Mouse (Mus musculus): ENCODE measurements at regions not wholly inside any gene's neighbourhood (a gene's known extent, or its start where the extent isn't known, plus 50 kb on each side); places are given as distances from the start of the nearest gene placed in this dataset.
"Not testable (repeated sequence)": the region's sequence is repeated elsewhere in the genome, so short reads cannot be mapped to it uniquely, and the experiment has no call there.

- no peak for DNase-seq
Observed at GRCm38 (mm10) chr8:42442786-42443185, 698.5 kb downstream of the Triml1 start.

- DNase-seq = no peak
Observed at GRCm38 (mm10) chr8:42402632-42403031, 738.7 kb downstream of the Triml1 start.

- no peak for DNase-seq
Observed at GRCm38 (mm10) chr8:42396886-42397285, 744.4 kb downstream of the Triml1 start.

GRCm38 (mm10) chr8:42388816-42389215 lies 752.5 kb downstream of the Triml1 start:
- DNase-seq = no peak

- no peak for DNase-seq
Observed at GRCm38 (mm10) chr8:42348073-42348603, 793.1 kb downstream of the Triml1 start.

- no peak for DNase-seq
Observed at GRCm38 (mm10) chr8:42334708-42335107, 806.6 kb downstream of the Triml1 start.

- no peak for DNase-seq
Observed at GRCm38 (mm10) chr8:42324663-42325062, 816.6 kb downstream of the Triml1 start.

GRCm38 (mm10) chr8:42322862-42323261 lies 818.4 kb downstream of the Triml1 start:
- DNase-seq = no peak

GRCm38 (mm10) chr8:42311060-42311459 lies 830.2 kb downstream of the Triml1 start:
- no peak for DNase-seq

- no peak for DNase-seq
Observed at GRCm38 (mm10) chr8:42291392-42291791, 849.9 kb downstream of the Triml1 start.

- no peak for DNase-seq
Observed at GRCm38 (mm10) chr8:42282011-42282410, 859.3 kb downstream of the Triml1 start.

GRCm38 (mm10) chr8:42253358-42253757 lies 836.5 kb upstream of the Frg1 start:
- DNase-seq = no peak

GRCm38 (mm10) chr8:42242321-42242720 lies 825.4 kb upstream of the Frg1 start:
- DNase-seq = not testable (repeated sequence)

GRCm38 (mm10) chr8:42219857-42220600 lies 803.2 kb upstream of the Frg1 start:
- no peak for DNase-seq

- no peak for DNase-seq
Observed at GRCm38 (mm10) chr8:42210943-42211342, 794.1 kb upstream of the Frg1 start.

- DNase-seq = no peak
Observed at GRCm38 (mm10) chr8:42209989-42210388, 793.1 kb upstream of the Frg1 start.

GRCm38 (mm10) chr8:42197257-42197656 lies 780.4 kb upstream of the Frg1 start:
- no peak for DNase-seq

GRCm38 (mm10) chr8:42193902-42194550 lies 777.2 kb upstream of the Frg1 start:
- no peak for DNase-seq

- no peak for DNase-seq
Observed at GRCm38 (mm10) chr8:42187083-42187482, 770.2 kb upstream of the Frg1 start.

- DNase-seq = no peak
Observed at GRCm38 (mm10) chr8:42183288-42183878, 766.5 kb upstream of the Frg1 start.

GRCm38 (mm10) chr8:42162441-42162840 lies 745.6 kb upstream of the Frg1 start:
- no peak for DNase-seq

- DNase-seq = no peak
Observed at GRCm38 (mm10) chr8:42157006-42157405, 740.1 kb upstream of the Frg1 start.

GRCm38 (mm10) chr8:42156588-42156987 lies 739.7 kb upstream of the Frg1 start:
- no peak for DNase-seq

GRCm38 (mm10) chr8:42144685-42145084 lies 727.8 kb upstream of the Frg1 start:
- peak in 1 of 2 experiments; percentile 2 for DNase-seq
